Mouse (Mus musculus) embryonic facial prominence, embryonic 11.5 days (tissue): ENCODE data around the gene Shroom1. TPM values are rescaled to one million over a fixed set of nuclear protein-coding genes. Genes with fewer than 3 reads are reported as not detected.

ENCODE experiments used
- ATAC-seq: fragments of 200-750 bp; cut with Nextera tagmentation; replicated peaks from 2 replicates; pipeline ENCODE4 v1.8.0; 2017; ENCODE audit warnings: low read depth; ENCODE audit not compliant: insufficient number of reproducible peaks, low FRiP score, low TSS enrichment
- DNase-seq: peaks from one replicate; pipeline ENCODE4 v3.0.0-alpha.2; 2015; ENCODE audit warnings: low spot score
- H3K27ac ChIP-seq: fragments of 300-500 bp; sonication (generic); replicated peaks from 2 replicates; pipeline ENCODE4 v1.5.1; 2014; ENCODE audit warnings: mild to moderate bottlenecking, low read depth, low read length, control low read depth
- H3K27me3 ChIP-seq: fragments of 300-500 bp; sonication (generic); 2 replicates; pipeline ENCODE4 v1.6.1; 2014; ENCODE audit warnings: mild to moderate bottlenecking, low read length, moderate library complexity, mixed read lengths; ENCODE audit not compliant: control insufficient read depth, insufficient read depth
- H3K36me3 ChIP-seq: fragments of 300-500 bp; sonication (generic); replicated peaks from 2 replicates; pipeline ENCODE4 v1.6.1; 2014; ENCODE audit warnings: low read depth, mild to moderate bottlenecking, low read length, moderate library complexity, mixed read lengths; ENCODE audit not compliant: control insufficient read depth, insufficient read depth
- H3K4me1 ChIP-seq: fragments of 300-500 bp; sonication (generic); 2 replicates; pipeline ENCODE4 v1.6.1; 2014; ENCODE audit warnings: low read length, mixed read lengths; ENCODE audit not compliant: control insufficient read depth, insufficient read depth
- H3K4me2 ChIP-seq: fragments of 300-500 bp; sonication (generic); 2 replicates; pipeline ENCODE4 v1.6.1; 2014; ENCODE audit warnings: low read depth, mild to moderate bottlenecking, control low read depth, low read length, moderate library complexity
- H3K4me3 ChIP-seq: fragments of 300-500 bp; sonication (generic); 2 replicates; pipeline ENCODE4 v1.5.1; 2014; ENCODE audit warnings: low read depth, low read length, control low read depth
- H3K9ac ChIP-seq: fragments of 300-500 bp; sonication (generic); replicated peaks from 2 replicates; pipeline ENCODE4 v1.6.1; 2014; ENCODE audit warnings: mild to moderate bottlenecking, control low read depth, low read length
- H3K9me3 ChIP-seq: fragments of 300-500 bp; sonication (generic); replicated peaks from 2 replicates; pipeline ENCODE4 v1.6.1; 2016; ENCODE audit warnings: mild to moderate bottlenecking, low read length, inconsistent platforms, mixed read lengths; ENCODE audit not compliant: control insufficient read depth
- WGBS: fragments of 180-500 bp; shearing (Covaris S2); extraction: QIAGEN DNeasy Blood & Tissue Kit; methylation state at CpG from one replicate; pipeline ENCODE4 v1.1.7; 2014; 5-methylcytosine and 5-hydroxymethylcytosine counted together
- polyA plus RNA-seq: library from polyadenylated mRNA; unstranded; fragments of >200 nt; fragmentation: Nextera tagmentation; extraction: Ambion mirVana; gene quantifications from 2 replicates; pipeline ENCODE4 v1.2.1, GENCODE M21; 2014

The Shroom1 gene
- polyA plus RNA-seq, 1 experiment from 2014 or later: 2.3 TPM

DNA sequence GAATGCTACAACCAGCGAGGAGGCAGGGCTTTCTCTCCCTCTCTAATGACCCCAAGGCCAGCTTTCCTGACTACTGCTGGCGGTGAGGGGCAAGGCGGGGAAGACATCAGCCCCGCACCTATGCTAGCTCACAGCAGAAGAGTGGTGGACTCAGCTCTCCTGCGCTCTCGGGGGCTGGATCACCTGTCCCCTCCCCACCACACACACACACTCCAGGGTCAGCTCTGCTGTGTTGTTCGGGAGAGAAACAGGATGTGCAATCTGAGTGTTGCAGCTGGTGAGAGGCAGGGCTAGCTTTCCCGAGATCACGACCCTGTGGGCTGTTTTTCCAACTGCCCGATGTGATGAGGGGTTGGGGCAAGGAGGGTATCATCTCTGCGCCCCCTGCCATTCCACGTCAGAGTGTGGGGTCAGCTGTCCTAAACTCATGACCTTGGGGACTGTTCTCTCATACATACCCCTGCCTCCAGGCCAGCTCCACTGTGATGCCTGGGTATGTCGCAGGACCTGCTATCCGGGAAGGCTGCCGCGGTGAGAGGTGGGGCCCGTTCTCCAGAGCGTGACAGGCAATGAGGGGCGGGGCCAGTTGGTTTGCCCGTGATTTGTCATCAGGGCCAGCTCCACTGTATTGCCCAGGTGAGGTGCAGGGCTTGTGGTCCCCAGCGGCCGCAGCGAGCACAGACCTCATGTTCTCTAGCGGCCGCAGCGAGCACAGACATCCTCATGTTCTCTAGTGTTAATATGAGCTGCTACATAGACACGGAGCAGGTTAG, 30.0 kb downstream of the Shroom1 start:
- Histone ChIP-seq H3K27ac (no peak overlapping the region), H3K27me3 (no peaks in the 10 kb centered on the region), H3K4me2 (peak overlapping the region; percentile 32), H3K36me3 (no peaks in the 10 kb centered on the region), H3K9ac (no peak overlapping the region), H3K9me3 (no peaks in the 10 kb centered on the region), H3K4me3 (no peak overlapping the region), H3K4me1 (peaks cover 4% of the 10 kb centered on the region)
- DNase-seq (peak; percentile 36), ATAC-seq (peak; percentile 64)
- 7% methylated on average over 27 of the region's 27 CpGs for WGBS

DNA sequence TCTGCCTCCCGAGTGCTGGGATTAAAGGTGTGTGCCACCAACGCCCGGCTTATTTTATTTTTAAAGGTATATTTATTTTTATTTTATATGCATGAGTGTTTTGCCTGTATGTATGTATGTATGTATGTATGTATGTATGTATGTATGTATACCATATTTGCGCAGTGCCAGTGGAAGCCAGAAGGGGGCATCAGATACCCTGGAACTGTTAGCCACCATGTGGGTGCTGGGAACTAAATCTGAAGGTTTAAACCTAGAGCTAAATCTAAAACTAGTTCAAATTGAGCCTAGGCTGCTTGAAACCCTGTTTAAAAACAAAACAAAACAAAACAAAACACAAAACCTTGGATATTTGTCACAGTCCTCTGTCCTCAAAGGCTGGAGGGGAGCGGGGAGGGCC, 32.0 kb downstream of the Shroom1 start:
- H3K9me3 ChIP-seq: no peaks in the 10 kb centered on the region
- H3K27ac ChIP-seq: no peak overlapping the region
- no peaks in the 10 kb centered on the region for H3K27me3 ChIP-seq
- no peak overlapping the region for H3K9ac ChIP-seq
- H3K4me1 ChIP-seq: peaks cover 4% of the 10 kb centered on the region
- no peak overlapping the region for H3K4me3 ChIP-seq
- ATAC-seq (no peak), DNase-seq (no peak)
- H3K4me2 ChIP-seq: no peak overlapping the region
- no peaks in the 10 kb centered on the region for H3K36me3 ChIP-seq
- 94% methylated on average over 5 of the region's 5 CpGs for WGBS

DNA sequence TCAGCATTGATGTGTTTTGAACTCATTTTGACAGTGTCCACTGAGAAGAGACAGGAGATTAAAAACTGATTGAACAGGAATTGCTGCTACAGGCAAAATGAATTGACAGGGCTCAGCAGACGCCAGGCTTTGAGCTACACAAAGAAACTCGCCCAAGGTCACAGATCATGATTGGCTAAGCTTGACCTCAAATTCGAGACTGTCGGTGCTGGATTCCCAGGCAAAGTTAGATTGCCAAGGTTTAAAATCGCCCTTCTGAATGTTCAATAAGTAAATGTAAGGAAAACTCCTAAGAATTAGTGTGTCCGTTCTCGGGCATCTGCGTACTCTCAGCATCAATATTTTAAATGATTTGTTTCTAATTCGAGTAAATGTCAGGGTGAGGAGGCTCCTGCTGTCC, 32.4 kb downstream of the Shroom1 start:
- Histone ChIP-seq H3K4me2 (no peak overlapping the region), H3K9me3 (no peaks in the 10 kb centered on the region), H3K4me1 (peaks cover 4% of the 10 kb centered on the region), H3K27ac (no peak overlapping the region), H3K4me3 (no peak overlapping the region), H3K27me3 (no peaks in the 10 kb centered on the region), H3K36me3 (no peaks in the 10 kb centered on the region), H3K9ac (no peak overlapping the region)
- WGBS: 60% methylated on average over 9 of the region's 9 CpGs
- ATAC-seq: no peak
- no peak for DNase-seq

DNA sequence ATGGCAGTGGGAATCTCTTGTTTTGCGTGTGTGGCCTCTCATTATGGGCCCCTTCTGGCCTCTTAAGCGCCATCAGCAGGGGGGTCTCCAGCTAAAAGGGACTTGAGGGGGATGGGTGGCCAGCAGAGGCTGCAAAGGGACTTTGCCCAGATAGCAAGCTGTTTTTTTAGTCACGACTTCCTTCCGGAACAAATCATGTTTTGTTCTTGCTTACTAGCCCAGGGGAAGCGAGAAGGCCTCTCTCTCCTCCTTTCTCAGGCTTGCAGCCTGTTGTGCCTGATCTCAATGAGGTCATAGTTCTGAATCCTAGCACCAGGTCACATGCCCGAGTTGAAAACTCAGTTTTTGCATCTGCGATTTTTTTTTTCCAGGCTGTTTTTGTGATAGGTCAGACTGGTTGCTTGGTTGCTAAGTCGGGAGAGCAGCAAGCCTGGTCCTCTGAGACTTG, 35.0 kb downstream of the Shroom1 start:
- peaks cover 1% of the 10 kb centered on the region for H3K4me1 ChIP-seq
- H3K9ac ChIP-seq: no peak overlapping the region
- H3K4me3 ChIP-seq: no peak overlapping the region
- H3K27me3 ChIP-seq: no peaks in the 10 kb centered on the region
- ATAC-seq (no peak), DNase-seq (peak; percentile 57)
- no peaks in the 10 kb centered on the region for H3K9me3 ChIP-seq
- no peaks in the 10 kb centered on the region for H3K36me3 ChIP-seq
- no peak overlapping the region for H3K4me2 ChIP-seq
- no peak overlapping the region for H3K27ac ChIP-seq
- 10% methylated on average over 8 of the region's 8 CpGs for WGBS

DNA sequence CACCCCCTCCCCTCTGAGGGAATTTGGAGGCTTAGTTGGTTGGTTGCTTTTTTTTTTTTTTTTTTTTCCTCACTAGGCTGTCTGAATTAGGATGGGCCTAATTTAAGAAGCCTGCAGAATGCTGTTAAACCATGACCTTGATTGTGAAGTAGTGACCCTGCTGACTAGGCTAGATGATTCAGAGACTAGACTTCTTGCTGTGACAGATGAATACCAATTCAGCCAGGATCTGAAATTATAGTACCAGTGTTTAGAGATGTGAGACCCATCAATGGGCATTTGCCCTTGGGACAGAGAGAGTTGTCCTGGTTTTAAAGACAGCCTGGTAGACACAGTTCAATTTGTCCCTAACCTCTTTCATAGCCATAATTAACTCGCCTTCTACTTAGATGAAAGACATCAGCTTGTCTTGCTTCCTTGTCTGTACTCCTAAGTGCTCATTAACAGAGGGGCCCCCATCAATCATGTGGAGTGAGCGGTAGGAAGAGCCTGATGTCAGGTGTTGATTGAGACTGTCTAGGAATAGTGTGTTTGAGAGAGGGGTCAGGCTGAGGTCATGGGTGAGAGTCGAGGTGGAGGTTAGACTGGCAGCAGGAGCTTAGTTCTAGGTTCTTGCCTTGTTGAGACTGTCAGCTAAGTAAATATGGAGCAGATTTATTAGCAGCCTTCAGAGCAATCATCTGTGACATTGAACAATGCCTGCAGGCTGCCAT, 36.4 kb downstream of the Shroom1 start:
- Histone ChIP-seq H3K9me3 (no peaks in the 10 kb centered on the region), H3K4me2 (no peak overlapping the region), H3K4me1 (no peaks in the 10 kb centered on the region; the same call in 1 of the 2 replicates), H3K4me3 (no peak overlapping the region), H3K27ac (no peak overlapping the region), H3K9ac (no peak overlapping the region), H3K27me3 (no peaks in the 10 kb centered on the region), H3K36me3 (no peaks in the 10 kb centered on the region)
- no peak for ATAC-seq
- no peak for DNase-seq
- WGBS: 22% methylated on average over 3 of the region's 3 CpGs

DNA sequence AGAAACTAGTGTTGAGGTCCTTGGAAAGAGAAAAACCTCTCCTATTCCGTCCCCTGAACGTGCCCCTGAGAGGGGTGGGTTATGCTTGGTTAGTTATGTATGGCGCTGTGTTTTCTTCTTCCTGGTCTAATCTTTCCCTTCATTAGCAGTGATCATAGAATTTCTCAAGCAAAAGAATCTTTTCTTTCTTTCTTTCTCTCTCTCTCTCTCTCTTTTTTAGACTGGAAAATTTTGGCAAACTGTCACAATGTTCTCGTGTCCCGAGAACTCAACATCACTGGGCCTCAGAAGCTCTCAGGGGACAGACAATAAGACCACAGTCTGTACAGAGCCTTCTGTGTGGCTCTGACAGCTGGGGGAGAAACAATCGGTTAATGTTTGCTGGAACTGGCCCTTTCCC, 38.4 kb downstream of the Shroom1 start:
- no peaks in the 10 kb centered on the region; the same call in 1 of the 2 replicates for H3K4me1 ChIP-seq
- H3K9me3 ChIP-seq: no peaks in the 10 kb centered on the region
- no peaks in the 10 kb centered on the region for H3K27me3 ChIP-seq
- ATAC-seq (no peak), DNase-seq (no peak)
- 37% methylated on average over 6 of the region's 6 CpGs for WGBS
- H3K27ac ChIP-seq: no peak overlapping the region
- no peaks in the 10 kb centered on the region for H3K36me3 ChIP-seq
- no peak overlapping the region for H3K4me2 ChIP-seq
- no peak overlapping the region for H3K9ac ChIP-seq
- H3K4me3 ChIP-seq: no peak overlapping the region

DNA sequence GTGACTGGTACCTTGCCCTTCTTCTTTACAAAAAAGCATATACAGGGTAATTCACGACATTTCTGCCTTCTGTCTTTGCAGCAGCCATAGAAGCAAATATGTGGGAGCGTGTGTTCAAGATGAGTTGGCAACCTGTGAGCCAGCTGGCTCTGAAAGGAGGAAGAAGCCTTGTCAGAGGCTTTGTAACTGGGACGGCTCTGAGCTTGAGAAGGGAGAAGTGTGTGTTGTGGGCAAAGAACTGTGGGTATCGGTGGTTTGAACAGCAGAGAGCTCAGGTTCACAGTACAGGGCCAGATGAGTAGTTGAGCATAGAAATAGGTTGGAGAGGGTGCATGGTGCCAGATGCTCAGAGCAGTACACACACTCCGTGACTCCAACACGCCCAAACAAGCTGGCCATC, 39.9 kb downstream of the Shroom1 start:
- no peak for DNase-seq
- Histone ChIP-seq H3K36me3 (no peaks in the 10 kb centered on the region), H3K27ac (no peak overlapping the region), H3K9me3 (no peaks in the 10 kb centered on the region), H3K9ac (no peak overlapping the region), H3K4me1 (no peaks in the 10 kb centered on the region; the same call in 1 of the 2 replicates), H3K27me3 (no peaks in the 10 kb centered on the region), H3K4me3 (no peak overlapping the region), H3K4me2 (no peak overlapping the region)
- ATAC-seq: no peak
- WGBS: 75% methylated on average over 6 of the region's 6 CpGs

DNA sequence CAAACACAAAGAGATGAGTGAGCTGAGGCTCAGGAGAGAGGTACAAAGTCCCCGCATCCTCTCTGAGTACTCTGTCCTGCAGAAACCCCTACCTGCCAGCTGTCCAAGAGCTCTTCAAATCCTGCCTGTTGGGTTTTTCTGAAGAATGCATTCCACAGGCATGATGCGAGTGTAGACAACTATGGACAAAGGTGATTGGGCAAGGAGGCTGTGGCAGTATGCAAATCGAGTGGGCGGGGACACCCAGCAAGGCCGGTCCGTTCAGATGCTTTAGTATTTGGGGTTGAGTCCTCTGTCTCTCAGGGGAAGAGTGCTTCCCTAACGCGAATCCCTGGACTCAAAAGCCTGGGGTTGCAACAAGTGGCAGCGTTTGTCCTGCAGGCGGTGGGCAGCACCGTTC, 43.6 kb downstream of the Shroom1 start:
- 12% methylated on average over 11 of the region's 11 CpGs for WGBS
- no peak overlapping the region for H3K27ac ChIP-seq
- no peaks in the 10 kb centered on the region; the same call in 1 of the 2 replicates for H3K4me1 ChIP-seq
- peak overlapping the region; percentile 20; the same call in 1 of the 2 replicates for H3K4me2 ChIP-seq
- H3K4me3 ChIP-seq: no peak overlapping the region
- DNase-seq (peak; percentile 62), ATAC-seq (no peak)
- H3K9me3 ChIP-seq: no peaks in the 10 kb centered on the region
- no peaks in the 10 kb centered on the region for H3K36me3 ChIP-seq
- no peak overlapping the region; the same call in 1 of the 2 replicates for H3K9ac ChIP-seq
- H3K27me3 ChIP-seq: no peaks in the 10 kb centered on the region
